Mouse (Mus musculus) small intestine, adult 2 months (tissue): Measurements from ENCODE around the gene Qrfpr.

Source experiments
- CTCF ChIP-seq: fragments of 200-500 bp; IDR thresholded peaks from 2 replicates; pipeline ENCODE4 v1.5.1; 2012; ENCODE audit warnings: low read depth, mild to moderate bottlenecking, control low read depth, inconsistent platforms, low read length, moderate library complexity, mixed read lengths; ENCODE audit not compliant: insufficient replicate concordance, insufficient read length; ENCODE audit errors: extremely low read depth
- POLR2A ChIP-seq: fragments of 200-500 bp; IDR thresholded peaks from 2 replicates; pipeline ENCODE4 v1.6.1; 2012; ENCODE audit warnings: low read depth, mild to moderate bottlenecking, control low read depth, inconsistent platforms, low read length, moderate library complexity

DNA sequence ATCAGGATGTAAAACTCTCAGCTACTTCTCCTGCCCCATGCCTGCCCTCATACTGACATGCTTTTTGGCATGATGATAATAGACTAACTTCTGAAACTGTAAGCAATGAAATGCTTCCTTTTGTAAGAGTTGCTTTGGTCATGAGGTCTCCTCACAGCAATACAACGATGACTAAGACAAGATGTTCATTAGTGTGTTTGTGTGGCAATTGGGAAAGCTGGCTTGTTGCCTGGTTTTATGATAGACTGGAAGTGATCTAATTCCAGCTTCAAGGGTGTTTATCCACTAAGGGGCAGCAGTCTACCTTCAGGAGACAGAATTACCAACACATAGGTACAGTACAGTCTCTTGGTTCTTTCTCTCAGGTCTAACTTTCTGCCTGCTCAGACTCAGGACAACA lies 5.1 kb upstream of the Qrfpr start:
- no peak for TF ChIP-seq CTCF
- TF ChIP-seq POLR2A = no peak
